Mouse (Mus musculus): Measurements from ENCODE around the gene Igll1. TPM values are rescaled to one million over a fixed set of nuclear protein-coding genes. Genes with fewer than 3 reads are reported as not detected.
A peak's percentile ranks its signal among the peaks of the same experiment; 100 is the strongest.

Igll1 gene
- polyA plus RNA-seq, 1 experiment from 2014 or later, result 0.23 TPM

GRCm38 (mm10) chr16:16828757-16829615 is 34.8 kb downstream of the Igll1 start, which contains the start of gene Spag6l:
Gene Spag6l (minus strand): TSS chr16:16829456.
- Histone ChIP-seq H3K9me3 (no peaks in the 10 kb centered on the region), H3K36me3 (no peaks in the 10 kb centered on the region), H3K4me1 (peaks cover 6% of the 10 kb centered on the region; the same call in 1 of the 2 replicates), H3K4me3 (peak within 1 kb of the TSS; percentile 42), H3K4me2 (replicated peaks) (peak within 1 kb of the TSS; percentile 82), H3K27me3 (no peaks in the 10 kb centered on the region), H3K9ac (peak within 1 kb of the TSS; percentile 31; the same call in 1 of the 2 replicates), H3K27ac (no peak within 1 kb of the TSS)
- 8% methylated on average over 33 of the region's 33 CpGs for WGBS
- ATAC-seq (ENCODE audit: low FRiP score, low read depth), result peak; percentile 90

- Histone ChIP-seq H3K4me2 (replicated peaks) (no peak overlapping the region), H3K9ac (no peak overlapping the region), H3K9me3 (no peaks in the 10 kb centered on the region), H3K4me1 (peaks cover 6% of the 10 kb centered on the region; the same call in 1 of the 2 replicates), H3K27me3 (no peaks in the 10 kb centered on the region), H3K4me3 (no peak overlapping the region), H3K27ac (no peak overlapping the region), H3K36me3 (no peaks in the 10 kb centered on the region)
- no peak for ATAC-seq (ENCODE audit: low FRiP score, low read depth)
- WGBS, result 91% methylated on average over 2 of the region's 2 CpGs
Observed at GRCm38 (mm10) chr16:16826223-16826622, 37.6 kb downstream of the Igll1 start.

- no peak overlapping the region for H3K9ac ChIP-seq
Observed at GRCm38 (mm10) chr16:16825476-16825875, 38.3 kb downstream of the Igll1 start.

More at GRCm38 (mm10) chr16:16825476-16825875, 38.3 kb downstream of the Igll1 start:
- H3K27me3 ChIP-seq, result no peaks in the 10 kb centered on the region
- H3K4me3 ChIP-seq, result no peak overlapping the region
- 42% methylated on average over 5 of the region's 5 CpGs for WGBS
- no peak overlapping the region for H3K4me2 ChIP-seq (replicated peaks)
- no peak overlapping the region for H3K27ac ChIP-seq
- H3K36me3 ChIP-seq, result no peaks in the 10 kb centered on the region
- peaks cover 6% of the 10 kb centered on the region; the same call in 1 of the 2 replicates for H3K4me1 ChIP-seq
- no peak for ATAC-seq (ENCODE audit: low FRiP score, low read depth)
- H3K9me3 ChIP-seq, result no peaks in the 10 kb centered on the region

Other genes starting within 250 kb of the Igll1 start
- gene Olfr19, start 187.6 kb downstream of the Igll1 start, polyA plus RNA-seq (2015; fragmentation: Nextera tagmentation; extraction: Ambion mirVana), result not detected in 2 replicates
- 0.11 and 0.13 TPM in 2 replicates for gene Spag6l, start 34.5 kb downstream of the Igll1 start, polyA plus RNA-seq (2015; fragmentation: Nextera tagmentation; extraction: Ambion mirVana)
- gene Top3b, start 6.8 kb upstream of the Igll1 start, polyA plus RNA-seq (2015; fragmentation: Nextera tagmentation; extraction: Ambion mirVana), result 67.4 and 85.0 TPM in 2 replicates
- 2.2 and 2.9 TPM in 2 replicates for gene Vpreb1, start 6.9 kb upstream of the Igll1 start, polyA plus RNA-seq (2015; fragmentation: Nextera tagmentation; extraction: Ambion mirVana)
- gene Ppm1f, start 32.5 kb upstream of the Igll1 start, polyA plus RNA-seq (2015; fragmentation: Nextera tagmentation; extraction: Ambion mirVana), result 33.6 and 37.5 TPM in 2 replicates
- gene Mapk1, start 119.4 kb upstream of the Igll1 start, polyA plus RNA-seq (2015; fragmentation: Nextera tagmentation; extraction: Ambion mirVana), result 145 and 155 TPM in 2 replicates
- gene Ypel1, start 205.7 kb upstream of the Igll1 start, polyA plus RNA-seq (2015; fragmentation: Nextera tagmentation; extraction: Ambion mirVana), result 53.8 and 57.3 TPM in 2 replicates
- 150 and 158 TPM in 2 replicates for gene Ppil2, start 247.3 kb upstream of the Igll1 start, polyA plus RNA-seq (2015; fragmentation: Nextera tagmentation; extraction: Ambion mirVana)

Measured in limb, embryonic 13.5 days (tissue).